Mouse (Mus musculus) left cerebral cortex, adult 6 months (tissue): ENCODE measurements around the gene Bnip2. TPM values are rescaled to one million over a fixed set of nuclear protein-coding genes. Genes with fewer than 3 reads are reported as not detected.

Source experiments
- long read RNA-seq, 2 experiments: library from polyadenylated mRNA; unstranded; transcript quantifications; one replicate each; pipeline ENCODE4 v2.0.0; 2019 to 2020
- polyA plus RNA-seq: library from polyadenylated mRNA; unstranded; fragments of <200 nt; fragmentation: Nextera tagmentation; gene quantifications from 2 replicates; pipeline ENCODE4 v1.2.3, GENCODE M21; 2021

Gene Bnip2
- 28.5 and 35.7 TPM in 2 replicates for polyA plus RNA-seq
- long read RNA-seq, experiment 1, transcript Bnip2-202 (10 exons, 2,328 nt) = minor isoform, 67 of 206 reads
- long read RNA-seq, experiment 1, transcript Bnip2-203 (9 exons, 1,465 nt) = minor isoform, 7 of 206 reads
- long read RNA-seq, experiment 1, transcript Bnip2-201 (11 exons, 2,464 nt) = major isoform, 81 of 206 reads
- long read RNA-seq, experiment 1, partial matches to known transcripts = 4 of 206 reads
- long read RNA-seq, experiment 1, other reads (novel, unspliced or antisense) = 47 of 206 reads
- long read RNA-seq, experiment 2, transcript Bnip2-201 (11 exons, 2,464 nt) = minor isoform, 10 of 36 reads
- long read RNA-seq, experiment 2, transcript Bnip2-202 (10 exons, 2,328 nt) = major isoform, 12 of 36 reads
- long read RNA-seq, experiment 2, partial matches to known transcripts = 5 of 36 reads
- long read RNA-seq, experiment 2, other reads (novel, unspliced or antisense) = 5 of 36 reads

DNA sequence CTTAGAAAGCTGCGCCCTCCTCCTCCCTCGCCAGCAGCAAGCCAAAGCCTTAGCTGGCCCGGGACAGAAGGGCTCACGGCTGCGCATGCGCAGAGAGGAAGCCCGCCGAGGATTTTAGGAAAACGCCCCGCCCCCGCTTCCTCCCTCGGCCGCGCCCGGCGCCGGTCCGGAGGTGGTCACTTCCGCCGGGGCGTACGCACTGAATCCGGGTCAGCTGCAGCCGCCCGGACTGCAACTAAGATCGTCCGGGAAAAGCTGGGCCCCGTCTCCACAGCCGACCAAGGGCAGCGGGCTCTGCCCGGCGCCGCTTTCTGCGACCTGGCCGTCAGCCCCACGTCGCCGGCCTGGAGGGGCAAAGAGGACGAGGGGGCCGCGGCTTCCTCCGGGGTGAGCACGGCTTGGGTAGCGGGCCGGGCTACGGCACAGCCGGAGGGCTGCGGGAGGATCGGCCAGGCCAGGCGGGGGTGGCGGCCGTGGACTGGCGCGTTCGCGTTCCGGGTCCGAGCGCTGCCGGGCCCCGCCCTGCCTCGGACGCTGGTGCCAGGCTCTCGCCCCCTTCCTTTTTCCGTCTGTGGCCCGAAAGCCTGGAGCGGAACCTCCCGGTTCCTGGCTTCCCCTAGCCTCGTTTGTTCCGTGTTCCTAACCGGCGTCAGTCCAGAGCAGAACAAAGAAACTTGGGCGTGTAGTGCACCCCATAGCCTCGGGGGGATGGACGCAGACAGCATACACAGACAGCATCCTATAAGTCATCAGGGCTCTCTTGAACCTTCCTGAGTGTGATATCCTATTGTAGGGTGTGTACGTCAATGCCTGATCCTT lies at the start of gene Bnip2:
Bnip2 (plus strand) TSS at position 164 of the 819 bp plus-strand sequence.

DNA sequence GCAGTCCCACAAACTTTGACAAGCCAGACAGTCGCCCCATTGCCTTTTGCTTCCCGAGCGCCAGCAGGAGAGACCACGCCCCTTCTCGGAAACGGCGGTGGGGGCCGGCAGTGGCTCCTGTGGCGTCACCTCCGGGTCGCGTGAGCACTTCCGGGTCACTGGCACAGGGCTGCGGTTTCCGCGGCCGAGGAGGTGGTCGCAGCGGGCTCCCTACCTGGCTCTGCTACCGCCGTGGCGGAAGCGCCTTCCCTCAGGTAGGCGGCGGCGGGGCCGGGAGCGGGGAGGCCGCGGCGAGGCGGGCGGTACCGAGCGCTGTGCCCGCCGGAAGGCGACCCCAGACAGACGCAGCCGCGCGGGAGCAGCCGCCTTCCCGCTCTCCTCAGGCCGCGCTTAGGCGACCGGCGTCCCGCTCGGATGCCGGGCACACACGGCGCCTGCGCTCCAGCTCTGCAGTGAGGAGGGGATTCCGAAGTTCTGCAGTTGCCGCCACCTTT lies 23.2 kb downstream of the Bnip2 start, which contains the start of gene Gtf2a2:
Gtf2a2 (plus strand) TSS at position 143 of the 494 bp plus-strand sequence.

DNA sequence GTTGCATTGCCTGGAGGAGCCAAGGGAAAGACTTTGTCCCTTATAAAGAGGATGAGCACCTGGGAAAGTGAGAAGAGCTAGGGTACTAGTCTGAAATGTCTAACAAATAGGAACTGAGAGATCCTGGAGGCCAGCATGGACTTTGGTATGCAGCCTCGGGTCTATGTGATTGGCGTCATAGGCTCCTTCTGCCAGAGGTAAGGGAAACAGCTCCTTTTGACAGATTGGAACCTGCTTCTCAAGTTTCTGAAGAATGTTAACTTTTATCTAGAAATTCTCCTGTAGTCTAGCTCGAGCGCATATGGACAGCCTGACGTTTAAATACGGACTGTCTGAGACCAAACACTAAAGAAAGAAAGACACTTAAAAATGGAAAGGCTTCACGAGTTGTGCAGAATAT lies 48.7 kb downstream of the Bnip2 start, which contains the start of gene Gcnt3:
Gcnt3 (minus strand) TSS at position 101 of the 400 bp plus-strand sequence.

Other genes with a start within 250 kb of the Bnip2 start
- not detected in 2 replicates for gene Foxb1, start 228.5 kb upstream of the Bnip2 start, polyA plus RNA-seq
- gene Gtf2a2, start 23.1 kb downstream of the Bnip2 start, polyA plus RNA-seq = 74.1 and 74.2 TPM in 2 replicates
- not detected in 2 replicates for gene Gcnt3, start 48.6 kb downstream of the Bnip2 start, polyA plus RNA-seq
- gene Fam81a, start 153.1 kb downstream of the Bnip2 start, polyA plus RNA-seq = 244 and 282 TPM in 2 replicates
- gene Myo1e, start 217.9 kb downstream of the Bnip2 start, polyA plus RNA-seq = 4.2 and 4.3 TPM in 2 replicates